Mouse (Mus musculus) midbrain, embryonic 16.5 days (tissue): Measurements from ENCODE around the gene Ppp5c. TPM values are rescaled to one million over a fixed set of nuclear protein-coding genes. Genes with fewer than 3 reads are reported as not detected.
"Not testable (repeated sequence)": the region's sequence is repeated elsewhere in the genome, so short reads cannot be mapped to it uniquely, and the experiment has no call there.

Experiments used
- ATAC-seq: fragments of 200-750 bp; cut with Nextera tagmentation; 2 replicates; pipeline ENCODE4 v1.8.0; 2017; ENCODE audit warnings: moderate TSS enrichment
- H3K27ac ChIP-seq: fragments of 300-500 bp; sonication (generic); 2 replicates; pipeline ENCODE4 v1.5.1; 2014; ENCODE audit warnings: mild to moderate bottlenecking, low read length, mixed read lengths
- H3K27me3 ChIP-seq: fragments of 300-500 bp; sonication (generic); 2 replicates; pipeline ENCODE4 v1.6.1; 2014; ENCODE audit warnings: low read depth, low read length, mixed read lengths; ENCODE audit not compliant: control insufficient read depth, insufficient read depth
- H3K36me3 ChIP-seq: fragments of 300-500 bp; sonication (generic); 2 replicates; pipeline ENCODE4 v1.6.1; 2014; ENCODE audit warnings: mild to moderate bottlenecking, low read length, moderate library complexity, mixed read lengths; ENCODE audit not compliant: control insufficient read depth, insufficient read depth
- H3K4me1 ChIP-seq: fragments of 300-500 bp; sonication (generic); 2 replicates; pipeline ENCODE4 v1.6.1; 2014; ENCODE audit warnings: mild to moderate bottlenecking, low read length, mixed read lengths; ENCODE audit not compliant: control insufficient read depth, insufficient read depth
- H3K4me2 ChIP-seq: fragments of 300-500 bp; sonication (generic); 2 replicates; pipeline ENCODE4 v1.6.1; 2014; ENCODE audit warnings: mild to moderate bottlenecking, low read length, mixed read lengths
- H3K4me3 ChIP-seq: fragments of 300-500 bp; sonication (generic); 2 replicates; pipeline ENCODE4 v1.5.1; 2014; ENCODE audit warnings: low read depth, mild to moderate bottlenecking, low read length, moderate library complexity, mixed read lengths
- H3K9ac ChIP-seq: fragments of 300-500 bp; sonication (generic); 2 replicates; pipeline ENCODE4 v1.6.1; 2014; ENCODE audit warnings: low read depth, low read length, mixed read lengths
- H3K9me3 ChIP-seq: fragments of 300-500 bp; sonication (generic); replicated peaks from 2 replicates; pipeline ENCODE4 v1.6.1; 2014; ENCODE audit warnings: mild to moderate bottlenecking, low read length, mixed read lengths; ENCODE audit not compliant: control insufficient read depth, poor library complexity, severe bottlenecking
- WGBS: fragments of 180-500 bp; shearing (Covaris S2); extraction: QIAGEN DNeasy Blood & Tissue Kit; methylation state at CpG from one replicate; pipeline ENCODE4 v1.1.7; 2014; 5-methylcytosine and 5-hydroxymethylcytosine counted together
- polyA plus RNA-seq: library from polyadenylated mRNA; unstranded; fragments of >200 nt; fragmentation: Nextera tagmentation; extraction: Ambion mirVana; gene quantifications from 2 replicates; pipeline ENCODE4 v1.2.1, GENCODE M21; 2015

Gene Ppp5c
- 118 and 127 TPM in 2 replicates for polyA plus RNA-seq

- peak within 1 kb of the TSS; percentile 94 for H3K9ac ChIP-seq
- WGBS: under 1% methylated on average over 53 of the region's 58 CpGs
- peaks cover 18% of the 10 kb centered on the region for H3K4me1 ChIP-seq
These were observed at the start of gene Ppp5c for GRCm38 (mm10) chr7:17027588-17028343. Gene Ppp5c, minus strand, starts transcription at chr7:17027924.

GRCm38 (mm10) chr7:17076542-17076941, 48.8 kb upstream of the Ppp5c start:
- 0 out of 2 replicates have a peak, but pooled peaks cover 2% of the 10 kb centered on the region for H3K36me3 ChIP-seq
- no peak overlapping the region for H3K9ac ChIP-seq
- H3K27me3 ChIP-seq: no peaks in the 10 kb centered on the region
- no peak overlapping the region for H3K27ac ChIP-seq
- ATAC-seq: no peak
- no peak overlapping the region for H3K4me2 ChIP-seq
- no peaks in the 10 kb centered on the region for H3K9me3 ChIP-seq
- H3K4me1 ChIP-seq: peaks cover 3% of the 10 kb centered on the region; the same call in 1 of the 2 replicates
- WGBS: 91% methylated on average over 1 of the region's 1 CpGs
- H3K4me3 ChIP-seq: no peak overlapping the region

More at GRCm38 (mm10) chr7:17027588-17028343, at the start of gene Ppp5c:
- Histone ChIP-seq H3K36me3 (peaks cover under 1% of the 10 kb centered on the region; the same call in 1 of the 2 replicates), H3K27ac (peak within 1 kb of the TSS; percentile 79), H3K27me3 (no peaks in the 10 kb centered on the region), H3K4me2 (peak within 1 kb of the TSS; percentile 64), H3K9me3 (no peaks in the 10 kb centered on the region), H3K4me3 (peak within 1 kb of the TSS; percentile 82)
- peak; percentile 89 for ATAC-seq

- peak; percentile 86 for ATAC-seq
- H3K27me3 ChIP-seq: no peaks in the 10 kb centered on the region
- H3K36me3 ChIP-seq: 0 out of 2 replicates have a peak, but pooled peaks cover 2% of the 10 kb centered on the region
- WGBS: 63% methylated on average over 23 of the region's 23 CpGs
- H3K4me2 ChIP-seq: peak within 1 kb of the TSS; percentile 35
- peak within 1 kb of the TSS; percentile 15 for H3K4me3 ChIP-seq
- H3K9ac ChIP-seq: no peak within 1 kb of the TSS; the same call in 1 of the 2 replicates
- no peak within 1 kb of the TSS for H3K27ac ChIP-seq
- no peaks in the 10 kb centered on the region for H3K9me3 ChIP-seq
- peaks cover 3% of the 10 kb centered on the region; the same call in 1 of the 2 replicates for H3K4me1 ChIP-seq
These were observed 46.3 kb upstream of the Ppp5c start, which contains the start of gene Psg16 for GRCm38 (mm10) chr7:17073904-17074615. Gene Psg16, plus strand, starts transcription at chr7:17074040.

- ATAC-seq: peak; percentile 22; the same call in 1 of the 2 replicates
These were observed 45.8 kb upstream of the Ppp5c start for GRCm38 (mm10) chr7:17073513-17073903.

GRCm38 (mm10) chr7:17067651-17068050, 39.9 kb upstream of the Ppp5c start:
- not testable (repeated sequence) for H3K9ac ChIP-seq, H3K4me2 ChIP-seq, H3K4me1 ChIP-seq, ATAC-seq, H3K4me3 ChIP-seq, H3K9me3 ChIP-seq, H3K27ac ChIP-seq, H3K27me3 ChIP-seq, H3K36me3 ChIP-seq
- WGBS: 62% methylated on average over 5 of the region's 5 CpGs

More at GRCm38 (mm10) chr7:17073513-17073903, 45.8 kb upstream of the Ppp5c start:
- Histone ChIP-seq H3K36me3 (0 out of 2 replicates have a peak, but pooled peaks cover 2% of the 10 kb centered on the region), H3K9ac (no peak overlapping the region), H3K4me3 (no peak overlapping the region), H3K4me1 (peaks cover 3% of the 10 kb centered on the region; the same call in 1 of the 2 replicates), H3K4me2 (no peak overlapping the region), H3K27ac (no peak overlapping the region), H3K27me3 (no peaks in the 10 kb centered on the region), H3K9me3 (no peaks in the 10 kb centered on the region)
- 61% methylated on average over 5 of the region's 5 CpGs for WGBS

- no peak for ATAC-seq
These were observed 39.3 kb upstream of the Ppp5c start for GRCm38 (mm10) chr7:17067000-17067399.

GRCm38 (mm10) chr7:17066412-17066811, 38.7 kb upstream of the Ppp5c start:
- Histone ChIP-seq H3K4me3 (no peak overlapping the region), H3K4me2 (no peak overlapping the region), H3K9ac (no peak overlapping the region), H3K27ac (no peak overlapping the region), H3K27me3 (peaks cover 4% of the 10 kb centered on the region; the same call in 1 of the 2 replicates), H3K9me3 (no peaks in the 10 kb centered on the region), H3K4me1 (peaks cover 3% of the 10 kb centered on the region), H3K36me3 (no peaks in the 10 kb centered on the region)
- ATAC-seq: no peak
- 10% methylated on average over 2 of the region's 2 CpGs for WGBS

More at GRCm38 (mm10) chr7:17067000-17067399, 39.3 kb upstream of the Ppp5c start:
- H3K27ac ChIP-seq: no peak overlapping the region
- H3K4me2 ChIP-seq: no peak overlapping the region
- H3K4me3 ChIP-seq: no peak overlapping the region
- no peaks in the 10 kb centered on the region for H3K36me3 ChIP-seq
- H3K27me3 ChIP-seq: peaks cover 4% of the 10 kb centered on the region; the same call in 1 of the 2 replicates
- no peak overlapping the region for H3K9ac ChIP-seq
- no peaks in the 10 kb centered on the region for H3K9me3 ChIP-seq
- H3K4me1 ChIP-seq: peaks cover 3% of the 10 kb centered on the region

- no peaks in the 10 kb centered on the region for H3K9me3 ChIP-seq
- no peak overlapping the region for H3K4me2 ChIP-seq
- ATAC-seq: no peak
- no peak overlapping the region for H3K27ac ChIP-seq
- 88% methylated on average over 8 of the region's 9 CpGs for WGBS
- H3K27me3 ChIP-seq: peaks cover 4% of the 10 kb centered on the region; the same call in 1 of the 2 replicates
- H3K4me3 ChIP-seq: no peak overlapping the region
- H3K9ac ChIP-seq: no peak overlapping the region
- peaks cover 4% of the 10 kb centered on the region for H3K4me1 ChIP-seq
- H3K36me3 ChIP-seq: no peaks in the 10 kb centered on the region
These were observed 37.9 kb upstream of the Ppp5c start for GRCm38 (mm10) chr7:17065620-17066019.
